Mouse (Mus musculus): ENCODE results near the gene Pkig. TPM values are rescaled to one million over a fixed set of nuclear protein-coding genes. Genes with fewer than 3 reads are reported as not detected.

The Pkig gene
- total and polyA plus RNA-seq, 3 experiments, result 79.5 to 160 TPM; not detected in 1

DNA sequence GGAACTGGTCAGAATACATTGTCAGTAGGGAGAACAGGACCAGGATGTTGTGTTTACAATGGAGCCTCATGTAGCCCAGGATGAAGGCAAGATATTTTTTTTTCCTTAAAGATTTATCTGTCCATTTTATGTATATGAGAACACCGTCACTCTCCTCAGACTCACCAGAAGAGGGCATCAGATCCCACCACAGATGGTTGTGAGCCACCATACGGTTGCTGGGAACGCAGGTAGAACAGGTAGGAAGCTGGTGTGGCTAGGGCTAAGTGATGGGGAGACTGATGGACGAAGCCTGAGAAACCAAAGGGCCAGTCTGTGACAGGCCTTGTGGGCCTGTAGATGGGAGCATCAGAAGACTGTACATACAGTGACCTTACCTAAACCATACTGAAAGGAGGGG lies 44.2 kb upstream of the Pkig start:
- Histone ChIP-seq H3K79me2 (ENCODE audit: control insufficient read depth, insufficient read depth, low read length, poor library complexity) (no peaks in the 10 kb centered on the region), H3K4me1 (ENCODE audit: control insufficient read depth in 1 of 2, insufficient read depth in 2 of 2, low read length in 2 of 2) (no peaks in the 10 kb centered on the region; a peak in 1 of 4 replicates), H3K4me3 (ENCODE audit: control insufficient read depth in 1 of 2, insufficient read depth in 1 of 2, low read depth in 2 of 2, low read length in 2 of 2) (no peak overlapping the region), H3K27ac (ENCODE audit: control insufficient read depth, low read depth, low read length) (no peak overlapping the region), H3K27me3 (ENCODE audit: control insufficient read depth in 1 of 2, insufficient read depth in 2 of 2, low read length in 2 of 2) (no peaks in the 10 kb centered on the region), H3K36me3 (ENCODE audit: control insufficient read depth in 1 of 2, insufficient read depth in 2 of 2, low read length in 2 of 2) (peaks cover 0 to 3% of the 10 kb centered on the region in 2 experiments; a peak in 1 of 4 replicates), H3K9me3 (replicated peaks; ENCODE audit: insufficient read depth, low read length) (no peaks in the 10 kb centered on the region), H3K9ac (ENCODE audit: control insufficient read depth, low read depth, low read length, poor library complexity, severe bottlenecking) (no peak overlapping the region)
- no peak for DNase-seq (ENCODE audit: low read depth, low spot score)
- TF ChIP-seq USF1 (IDR thresholded peaks at IDR 0.05; ENCODE audit: low read depth, low read length) (no peak), CTCF (IDR thresholded peaks at IDR 0.05 in 2 of 3, conservative IDR thresholded peaks at IDR 0.05 in 1 of 3; ENCODE audit: control insufficient read depth in 1 of 3, insufficient read depth in 1 of 3, low read depth in 2 of 3, low read length in 3 of 3, poor library complexity in 1 of 3, severe bottlenecking in 1 of 3) (peak in 2 of 3 experiments; percentile 17 to 25; a peak in 2 of 6 replicates), SMC3 (IDR thresholded peaks at IDR 0.05; ENCODE audit: low read depth, low read length) (peak; percentile 16; the same call in 1 of the 2 replicates), GATA1 (IDR thresholded peaks at IDR 0.05; ENCODE audit: low read depth, low read length) (no peak), MAZ (IDR thresholded peaks at IDR 0.05; ENCODE audit: low read depth, low read length) (no peak), TCF12 (IDR thresholded peaks at IDR 0.05; ENCODE audit: low read depth, low read length) (no peak), BHLHE40 (IDR thresholded peaks at IDR 0.05; ENCODE audit: borderline replicate concordance, low read depth, low read length) (no peak), ZNF384 (IDR thresholded peaks at IDR 0.05; ENCODE audit: low read depth, low read length) (no peak), JUND (IDR thresholded peaks at IDR 0.05; ENCODE audit: low read depth, low read length) (no peak), TAL1 (IDR thresholded peaks at IDR 0.05; ENCODE audit: low read length) (no peak), POLR2A (IDR thresholded peaks at IDR 0.05; ENCODE audit: control insufficient read depth in 1 of 2, insufficient read depth in 1 of 2, low read depth in 1 of 2, low read length in 2 of 2, poor library complexity in 1 of 2) (no peak), UBTF (IDR thresholded peaks at IDR 0.05; ENCODE audit: borderline replicate concordance, insufficient read depth, low read depth, low read length) (no peak), USF2 (IDR thresholded peaks at IDR 0.05; ENCODE audit: borderline replicate concordance in 1 of 2, insufficient read depth in 1 of 2, low read depth in 1 of 2, low read length in 2 of 2) (no peak), MXI1 (IDR thresholded peaks at IDR 0.05; ENCODE audit: low read depth, low read length) (no peak), TBP (IDR thresholded peaks at IDR 0.05; ENCODE audit: low read depth, low read length) (no peak), SIN3A (IDR thresholded peaks at IDR 0.05; ENCODE audit: low read length) (no peak)

DNA sequence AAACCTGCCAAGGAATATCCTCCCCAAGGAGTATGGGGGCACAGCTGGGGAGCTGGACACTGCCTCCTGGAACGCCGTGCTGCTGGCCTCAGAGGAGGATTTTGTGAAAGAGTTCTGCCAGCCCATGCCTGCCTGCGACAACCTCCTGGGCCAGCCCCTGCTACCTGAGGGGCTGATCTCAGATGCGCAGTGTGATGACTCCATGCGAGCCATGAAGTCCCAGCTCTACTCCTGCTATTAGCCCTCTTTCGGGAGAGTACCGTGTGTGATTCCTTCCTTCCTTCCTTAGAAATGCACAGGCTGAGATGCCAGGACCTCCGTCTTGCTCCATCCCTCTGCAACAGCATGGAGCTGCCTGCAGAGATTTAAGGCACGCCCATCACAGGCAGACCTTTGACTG lies 42.8 kb upstream of the Pkig start:
- no peak for TF ChIP-seq NRF1 (IDR thresholded peaks at IDR 0.05; ENCODE audit: insufficient read depth, low read depth, low read length, poor library complexity, severe bottlenecking)
- no peak for TF ChIP-seq CHD2 (IDR thresholded peaks at IDR 0.05; ENCODE audit: low read length)
- no peak for TF ChIP-seq USF2 (IDR thresholded peaks at IDR 0.05; ENCODE audit: borderline replicate concordance in 1 of 2, insufficient read depth in 1 of 2, low read depth in 1 of 2, low read length in 2 of 2)
- no peak for TF ChIP-seq ETS1 (IDR thresholded peaks at IDR 0.05; ENCODE audit: low read depth, low read length)
- no peak for TF ChIP-seq TCF12 (IDR thresholded peaks at IDR 0.05; ENCODE audit: low read depth, low read length)
- TF ChIP-seq TAL1 (IDR thresholded peaks at IDR 0.05; ENCODE audit: low read length), result no peak
- TF ChIP-seq ELF1 (IDR thresholded peaks at IDR 0.05; ENCODE audit: low read depth, low read length), result no peak
- no peak for TF ChIP-seq MYC (IDR thresholded peaks at IDR 0.05; ENCODE audit: low read depth, low read length)
- TF ChIP-seq GABPA (IDR thresholded peaks at IDR 0.05; ENCODE audit: low read depth, low read length), result no peak
- TF ChIP-seq MAFK (IDR thresholded peaks at IDR 0.05; ENCODE audit: borderline replicate concordance, low read depth, low read length), result no peak
- TF ChIP-seq HCFC1 (IDR thresholded peaks at IDR 0.05; ENCODE audit: low read depth, low read length), result no peak
- TF ChIP-seq NELFE (IDR thresholded peaks at IDR 0.05; ENCODE audit: low read depth, low read length), result no peak
- TF ChIP-seq MYB (IDR thresholded peaks at IDR 0.05; ENCODE audit: low read depth, low read length), result no peak
- no peak for TF ChIP-seq POLR2A (IDR thresholded peaks at IDR 0.05; ENCODE audit: control insufficient read depth in 1 of 2, insufficient read depth in 1 of 2, low read depth in 1 of 2, low read length in 2 of 2, poor library complexity in 1 of 2)
- no peak for TF ChIP-seq USF1 (IDR thresholded peaks at IDR 0.05; ENCODE audit: low read depth, low read length)
- no peak for TF ChIP-seq MAX (IDR thresholded peaks at IDR 0.05; ENCODE audit: low read length)
- H3K27ac ChIP-seq (ENCODE audit: control insufficient read depth, low read depth, low read length), result no peak overlapping the region
- H3K36me3 ChIP-seq (ENCODE audit: control insufficient read depth in 1 of 2, insufficient read depth in 2 of 2, low read length in 2 of 2), result peaks cover 0 to 11% of the 10 kb centered on the region in 2 experiments; a peak in 2 of 4 replicates

More for the DNA sequence above, 42.8 kb upstream of the Pkig start:
- H3K4me1 ChIP-seq (ENCODE audit: control insufficient read depth in 1 of 2, insufficient read depth in 2 of 2, low read length in 2 of 2), result no peaks in the 10 kb centered on the region
- no peaks in the 10 kb centered on the region for H3K79me2 ChIP-seq (ENCODE audit: control insufficient read depth, insufficient read depth, low read length, poor library complexity)
- H3K9me3 ChIP-seq (replicated peaks; ENCODE audit: insufficient read depth, low read length), result no peaks in the 10 kb centered on the region
- H3K9ac ChIP-seq (ENCODE audit: control insufficient read depth, low read depth, low read length, poor library complexity, severe bottlenecking), result no peak overlapping the region
- H3K4me3 ChIP-seq (ENCODE audit: control insufficient read depth in 1 of 2, insufficient read depth in 1 of 2, low read depth in 2 of 2, low read length in 2 of 2), result no peak overlapping the region
- H3K27me3 ChIP-seq (ENCODE audit: control insufficient read depth in 1 of 2, insufficient read depth in 2 of 2, low read length in 2 of 2), result no peaks in the 10 kb centered on the region
- DNase-seq (ENCODE audit: low read depth, low spot score), result no peak
